Mouse (Mus musculus): Measurements from ENCODE around the gene Coq9. TPM values are rescaled to one million over a fixed set of nuclear protein-coding genes. Genes with fewer than 3 reads are reported as not detected.

Gene Coq9
- 21.8 and 35.8 TPM in 2 replicates for polyA plus RNA-seq (2011; ENCODE audit: insufficient read depth, insufficient read length, low replicate concordance, missing spikeins)

DNA sequence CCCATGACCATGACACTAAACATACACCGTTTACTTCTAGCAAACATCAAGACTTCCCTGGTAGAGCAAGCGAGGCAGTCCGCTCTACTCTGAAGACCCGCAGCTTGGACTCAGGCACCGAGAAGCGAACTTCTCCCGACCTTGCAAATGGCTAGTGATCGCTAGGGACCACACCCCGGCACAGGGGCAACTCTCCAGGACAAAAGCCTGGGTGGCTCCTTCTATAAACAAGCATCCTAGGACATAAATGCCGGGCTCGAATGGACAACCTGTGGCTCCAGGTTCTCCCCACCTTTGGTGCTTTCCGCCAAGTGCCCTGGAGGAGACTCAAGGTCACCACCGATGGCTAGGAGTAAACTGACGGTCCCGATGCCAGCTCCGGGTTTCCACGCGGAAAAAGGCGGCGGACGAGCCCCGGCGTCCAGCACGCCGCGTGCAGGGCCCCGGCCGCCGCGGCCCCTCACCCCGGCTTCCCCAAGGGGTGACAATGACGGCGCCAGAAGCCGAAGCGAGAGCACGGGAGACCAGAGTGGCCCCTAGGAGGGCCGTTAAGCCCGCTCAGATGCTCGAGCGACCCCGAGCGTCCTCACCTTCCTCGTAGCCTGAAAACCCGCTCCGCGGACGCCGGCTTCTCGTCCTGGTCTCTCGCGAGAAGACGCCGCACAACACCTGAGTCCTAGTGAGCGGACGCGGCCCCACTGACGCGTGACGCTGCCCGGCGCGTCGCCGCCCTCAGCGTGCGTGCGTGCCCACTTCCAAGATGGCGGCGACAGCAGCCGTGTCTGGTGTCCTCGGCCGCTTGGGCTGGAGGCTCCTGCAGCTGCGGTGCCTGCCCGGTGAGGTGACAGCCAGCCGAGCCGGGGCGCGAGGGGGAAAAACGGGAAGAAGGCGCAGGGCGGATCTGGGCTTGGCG, at the start of gene Coq9, which contains the start of gene Ciapin1:
TSS of gene Coq9 (plus strand) at position 660 of the 913 bp plus-strand sequence.
TSS of gene Ciapin1 (minus strand) at position 697 of the 913 bp plus-strand sequence.
- peaks cover 1% of the 10 kb centered on the region; the same call in 1 of the 2 replicates for H3K4me1 ChIP-seq (ENCODE audit: control insufficient read depth, insufficient read depth, low read length)
- H3K27ac ChIP-seq (ENCODE audit: control insufficient read depth, insufficient read depth, low read depth, low read length, poor library complexity), result peak within 1 kb of the TSS; percentile 91
- TF ChIP-seq POLR2A (IDR thresholded peaks at IDR 0.05; ENCODE audit: borderline replicate concordance, control insufficient read depth, low read depth, low read length) (peak; percentile 93), CTCF (IDR thresholded peaks at IDR 0.05; ENCODE audit: control insufficient read depth, insufficient read depth, low read length) (no peak)
- WGBS, result under 1% methylated on average over 82 of the region's 82 CpGs
- H3K4me3 ChIP-seq (replicated peaks; ENCODE audit: control insufficient read depth, low read depth, low read length), result peak within 1 kb of the TSS; percentile 83

DNA sequence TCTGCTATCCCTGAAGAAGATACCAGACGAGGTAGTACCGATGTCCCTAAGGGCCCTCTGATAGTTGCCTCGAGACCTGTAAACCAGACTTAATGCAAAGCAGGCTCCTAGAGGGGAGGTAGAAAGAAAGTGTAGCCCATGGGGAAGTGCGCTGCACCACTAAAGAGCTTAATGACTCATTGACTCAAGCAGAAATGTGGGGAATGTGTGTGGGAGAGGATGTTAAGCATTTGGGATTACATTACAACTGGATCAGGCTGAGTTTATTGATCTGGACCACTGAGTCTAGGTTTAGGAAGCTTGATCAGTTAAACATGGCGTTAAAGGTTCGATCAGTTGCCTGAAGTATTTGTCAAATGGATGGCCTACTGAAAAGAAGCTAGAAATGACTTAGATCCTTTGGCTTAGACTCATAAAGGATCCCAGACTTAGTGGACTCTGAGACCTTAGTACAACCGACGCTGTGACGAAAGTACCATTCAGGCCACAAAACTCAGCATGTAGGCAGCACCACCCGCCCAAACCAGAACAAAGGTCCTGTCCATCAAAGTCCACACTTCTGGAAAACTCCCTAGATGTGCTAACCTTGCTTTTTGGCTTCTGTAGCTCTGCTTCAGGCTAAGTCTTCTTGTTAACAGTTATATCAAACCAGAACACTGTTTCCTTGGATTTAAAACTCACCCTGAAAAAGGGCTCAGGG, 48.7 kb upstream of the Coq9 start:
- no peak overlapping the region for H3K4me3 ChIP-seq (replicated peaks; ENCODE audit: control insufficient read depth, low read depth, low read length)
- WGBS, result 87% methylated on average over 10 of the region's 10 CpGs
- H3K27ac ChIP-seq (ENCODE audit: control insufficient read depth, insufficient read depth, low read depth, low read length, poor library complexity), result no peak overlapping the region
- TF ChIP-seq POLR2A (IDR thresholded peaks at IDR 0.05; ENCODE audit: borderline replicate concordance, control insufficient read depth, low read depth, low read length), result no peak
- TF ChIP-seq CTCF (IDR thresholded peaks at IDR 0.05; ENCODE audit: control insufficient read depth, insufficient read depth, low read length), result no peak
- H3K4me1 ChIP-seq (ENCODE audit: control insufficient read depth, insufficient read depth, low read length), result peaks cover 5% of the 10 kb centered on the region; the same call in 1 of the 2 replicates

DNA sequence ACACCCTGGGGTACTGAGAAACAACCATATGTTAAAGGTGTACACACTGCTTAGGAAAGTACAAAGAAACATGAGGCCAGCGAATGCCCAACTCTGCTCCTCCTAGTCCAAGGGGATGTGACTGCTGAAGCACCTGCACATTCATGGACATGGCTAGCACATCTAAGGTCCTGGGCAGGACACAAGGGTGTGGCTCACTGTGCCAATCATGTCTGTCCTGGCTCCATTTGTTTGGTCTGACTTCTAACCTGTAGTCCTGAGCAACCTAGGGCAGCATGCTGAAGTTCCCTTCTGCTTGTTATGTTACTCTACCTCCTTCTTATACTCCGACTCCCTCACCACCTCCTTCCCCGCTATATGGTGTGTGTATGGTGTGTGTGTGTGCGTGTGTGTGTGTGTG, 43.8 kb upstream of the Coq9 start:
- TF ChIP-seq CTCF (IDR thresholded peaks at IDR 0.05; ENCODE audit: control insufficient read depth, insufficient read depth, low read length) (no peak), POLR2A (IDR thresholded peaks at IDR 0.05; ENCODE audit: borderline replicate concordance, control insufficient read depth, low read depth, low read length) (no peak)
- Histone ChIP-seq H3K27ac (ENCODE audit: control insufficient read depth, insufficient read depth, low read depth, low read length, poor library complexity) (no peak overlapping the region), H3K4me3 (replicated peaks; ENCODE audit: control insufficient read depth, low read depth, low read length) (no peak overlapping the region), H3K4me1 (ENCODE audit: control insufficient read depth, insufficient read depth, low read length) (peaks cover 2% of the 10 kb centered on the region; the same call in 1 of the 2 replicates)
- 82% methylated on average over 4 of the region's 4 CpGs for WGBS

DNA sequence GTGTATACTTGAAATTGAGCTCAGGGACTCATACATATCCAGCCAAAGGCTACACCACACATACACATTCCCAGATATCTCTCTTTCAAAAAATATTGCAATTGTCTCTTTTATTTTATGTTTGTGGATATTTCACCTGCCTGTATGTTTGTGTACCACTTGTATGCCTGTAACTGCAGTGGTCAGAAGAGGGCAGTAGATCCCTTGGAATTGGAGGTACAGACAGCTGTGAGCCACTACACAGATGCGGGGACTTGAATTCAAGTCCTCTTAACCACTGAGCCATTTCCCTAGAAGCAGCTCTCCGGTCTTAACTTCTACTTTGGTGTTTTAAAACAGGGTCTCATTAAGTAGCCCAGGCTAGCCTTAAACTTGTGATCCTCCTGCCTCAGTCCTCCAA, 43.3 kb upstream of the Coq9 start:
- TF ChIP-seq CTCF (IDR thresholded peaks at IDR 0.05; ENCODE audit: control insufficient read depth, insufficient read depth, low read length) (peak; percentile 28; the same call in 1 of the 2 replicates), POLR2A (IDR thresholded peaks at IDR 0.05; ENCODE audit: borderline replicate concordance, control insufficient read depth, low read depth, low read length) (no peak)
- 69% methylated on average over 2 of the region's 2 CpGs for WGBS
- peaks cover 2% of the 10 kb centered on the region; the same call in 1 of the 2 replicates for H3K4me1 ChIP-seq (ENCODE audit: control insufficient read depth, insufficient read depth, low read length)
- no peak overlapping the region for H3K27ac ChIP-seq (ENCODE audit: control insufficient read depth, insufficient read depth, low read depth, low read length, poor library complexity)
- no peak overlapping the region for H3K4me3 ChIP-seq (replicated peaks; ENCODE audit: control insufficient read depth, low read depth, low read length)

DNA sequence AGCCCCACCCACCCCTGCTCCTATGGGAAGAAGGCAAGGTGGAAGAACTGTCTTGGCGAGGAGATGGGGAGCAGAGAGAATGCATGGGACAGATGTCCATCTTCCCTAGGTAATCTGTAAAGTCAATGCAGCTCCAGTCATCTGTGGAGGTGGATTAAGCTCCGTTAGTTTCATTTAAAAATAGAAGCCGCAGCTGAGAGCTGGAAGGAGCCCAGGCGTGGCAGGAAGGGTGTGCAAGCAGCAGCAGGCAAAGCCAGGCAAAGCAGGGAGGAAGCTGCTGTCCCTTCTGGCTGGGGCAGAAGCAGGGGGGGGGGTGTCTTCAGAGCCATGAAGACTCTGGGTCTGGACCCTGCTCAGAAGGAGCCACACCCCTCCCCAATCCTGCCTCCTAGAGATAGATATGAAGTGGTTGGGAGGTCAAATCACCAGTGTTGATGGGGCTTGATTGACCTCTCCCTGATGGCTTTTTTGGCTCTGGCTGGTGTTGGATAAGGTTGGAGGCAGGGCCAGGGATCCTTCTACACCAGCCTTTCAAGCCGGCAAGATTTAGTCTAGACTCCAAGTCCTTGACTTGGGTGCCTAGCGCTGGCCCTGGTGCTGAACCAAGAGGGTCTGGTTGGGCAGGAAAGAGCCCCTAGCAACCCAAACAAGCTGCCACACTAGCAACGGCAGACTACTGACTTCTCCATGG, 37.7 kb upstream of the Coq9 start:
- 25% methylated on average over 7 of the region's 7 CpGs for WGBS
- Histone ChIP-seq H3K4me1 (ENCODE audit: control insufficient read depth, insufficient read depth, low read length) (peaks cover 3% of the 10 kb centered on the region), H3K4me3 (replicated peaks; ENCODE audit: control insufficient read depth, low read depth, low read length) (no peak overlapping the region), H3K27ac (ENCODE audit: control insufficient read depth, insufficient read depth, low read depth, low read length, poor library complexity) (no peak overlapping the region)
- TF ChIP-seq CTCF (IDR thresholded peaks at IDR 0.05; ENCODE audit: control insufficient read depth, insufficient read depth, low read length), result no peak
- TF ChIP-seq POLR2A (IDR thresholded peaks at IDR 0.05; ENCODE audit: borderline replicate concordance, control insufficient read depth, low read depth, low read length), result no peak

DNA sequence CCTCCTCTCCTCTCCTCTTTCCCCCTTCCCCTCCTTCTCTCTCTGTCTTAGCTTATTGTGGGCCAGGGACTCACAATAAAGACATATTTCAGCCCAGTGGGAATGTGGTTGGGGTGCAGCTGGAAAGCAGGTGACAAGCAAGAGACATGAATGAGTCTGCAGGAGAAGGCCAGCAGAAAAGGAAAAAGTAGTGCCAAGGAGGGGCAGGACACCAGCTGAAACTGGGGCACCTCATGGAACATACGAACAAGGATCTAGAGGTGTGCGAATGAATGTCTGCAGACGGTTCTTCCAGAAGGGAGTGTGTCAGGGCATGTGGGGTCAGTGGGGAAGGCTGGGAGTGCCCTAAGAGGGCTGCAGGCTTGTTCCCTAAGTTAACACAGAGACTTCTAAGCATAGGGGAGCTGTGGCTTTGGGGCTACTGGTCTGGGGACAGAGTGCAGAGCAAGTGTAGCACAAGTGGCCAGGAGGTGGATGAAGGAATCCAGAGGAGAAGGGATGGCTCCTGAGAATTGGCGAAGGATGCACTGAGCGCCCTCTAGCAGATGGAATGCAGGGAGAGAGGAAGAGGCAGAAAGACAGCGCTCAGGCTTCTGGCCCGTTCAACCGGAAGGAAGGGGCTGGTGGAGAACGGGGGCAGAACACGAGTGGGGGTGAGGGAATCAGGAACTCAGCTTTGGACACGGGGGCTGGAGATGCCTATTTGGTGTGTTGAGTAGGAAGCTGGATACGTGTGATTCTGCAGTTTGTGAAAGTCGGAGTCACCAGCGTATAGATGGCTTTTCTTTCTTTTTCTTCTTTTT, 36.6 kb upstream of the Coq9 start:
- Histone ChIP-seq H3K4me3 (replicated peaks; ENCODE audit: control insufficient read depth, low read depth, low read length) (no peak overlapping the region), H3K27ac (ENCODE audit: control insufficient read depth, insufficient read depth, low read depth, low read length, poor library complexity) (no peak overlapping the region), H3K4me1 (ENCODE audit: control insufficient read depth, insufficient read depth, low read length) (peaks cover 3% of the 10 kb centered on the region)
- 24% methylated on average over 14 of the region's 14 CpGs for WGBS
- no peak for TF ChIP-seq CTCF (IDR thresholded peaks at IDR 0.05; ENCODE audit: control insufficient read depth, insufficient read depth, low read length)
- TF ChIP-seq POLR2A (IDR thresholded peaks at IDR 0.05; ENCODE audit: borderline replicate concordance, control insufficient read depth, low read depth, low read length), result no peak

DNA sequence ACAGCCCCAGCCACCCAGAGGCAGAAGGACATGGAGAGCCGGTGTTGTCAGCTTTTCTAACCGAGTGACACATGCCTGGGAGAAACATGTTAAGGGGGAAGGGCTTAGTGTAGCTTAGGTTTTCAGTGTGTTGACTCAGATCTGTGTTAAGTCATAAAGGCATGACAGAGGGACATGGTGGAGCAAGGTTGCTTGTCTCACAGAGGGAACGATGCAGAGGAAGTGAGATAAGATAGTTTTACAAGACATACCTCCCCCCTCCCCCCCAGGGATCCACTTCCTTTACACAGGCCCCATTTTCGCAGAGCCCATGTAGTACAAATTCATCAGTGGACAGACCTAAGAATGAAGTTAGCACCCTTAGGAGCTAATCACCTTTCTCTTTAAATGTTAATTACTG, 35.7 kb upstream of the Coq9 start:
- Histone ChIP-seq H3K27ac (ENCODE audit: control insufficient read depth, insufficient read depth, low read depth, low read length, poor library complexity) (peak overlapping the region; percentile 37; the same call in 1 of the 2 replicates), H3K4me3 (replicated peaks; ENCODE audit: control insufficient read depth, low read depth, low read length) (no peak overlapping the region), H3K4me1 (ENCODE audit: control insufficient read depth, insufficient read depth, low read length) (peaks cover 3% of the 10 kb centered on the region)
- WGBS, result 15% methylated on average over 4 of the region's 4 CpGs
- TF ChIP-seq POLR2A (IDR thresholded peaks at IDR 0.05; ENCODE audit: borderline replicate concordance, control insufficient read depth, low read depth, low read length) (no peak), CTCF (IDR thresholded peaks at IDR 0.05; ENCODE audit: control insufficient read depth, insufficient read depth, low read length) (no peak)

All from bone marrow, adult 2 months (tissue).